11 mouse cellular contexts compared by ENCODE assay signal in genomic region chr2:35444764-35445262, GRCm38 (mm10). TPM values are rescaled to one million over a fixed set of nuclear protein-coding genes. Genes with fewer than 3 reads are reported as not detected.
DNase-seq lines count a peak whose midpoint lies in the region; ATAC-seq and TF ChIP-seq lines count a peak whose summit lies in the region.
"Had no signal": no experiment of that assay in that cellular context is flagged by ENCODE, and none has a peak within 500 bp of the region (broad histone marks: within the 10 kb centered on the region; RNA-seq: fewer than 3 reads in every experiment).

No protein-coding gene starts in this region.

- H3K36me3 ChIP-seq in kidney, adult 2 months (ENCODE audit: control insufficient read depth, insufficient read depth, low read length) = no peaks in the 10 kb centered on the region
- H3K36me3 ChIP-seq in liver, embryonic 11.5 days (ENCODE audit: control insufficient read depth, insufficient read depth, low read length) = no peaks in the 10 kb centered on the region
- H3K36me3 ChIP-seq in midbrain, embryonic 11.5 days (ENCODE audit: control insufficient read depth, insufficient read depth, low read length) = no peaks in the 10 kb centered on the region
- H3K36me3 ChIP-seq: forebrain, embryonic 15.5 days; hindbrain, embryonic 10.5 days; midbrain, embryonic 12.5 days had no signal

- no peak for TF ChIP-seq CTCF in kidney, adult 2 months (conservative IDR thresholded peaks at IDR 0.05; ENCODE audit: insufficient read depth, insufficient read length, low read depth, low read length)

- H3K27me3 ChIP-seq in kidney, adult 2 months (replicated peaks; ENCODE audit: control insufficient read depth, insufficient read depth, low read length) = no peaks in the 10 kb centered on the region
- no peaks in the 10 kb centered on the region for H3K27me3 ChIP-seq in liver, embryonic 11.5 days (replicated peaks; ENCODE audit: control insufficient read depth, insufficient read depth, low read length)
- no peaks in the 10 kb centered on the region for H3K27me3 ChIP-seq in midbrain, embryonic 11.5 days (ENCODE audit: control insufficient read depth, insufficient read depth, low read length)
- H3K27me3 ChIP-seq: forebrain, embryonic 15.5 days; midbrain, embryonic 12.5 days had no signal

- no peak overlapping the region for H3K4me3 ChIP-seq in kidney, adult 2 months (ENCODE audit: insufficient read depth, low read depth, low read length)
- no peak overlapping the region for H3K4me3 ChIP-seq in liver, embryonic 11.5 days (ENCODE audit: low read depth, low read length)
- no peak overlapping the region for H3K4me3 ChIP-seq in midbrain, embryonic 11.5 days (ENCODE audit: low read depth, low read length)
- H3K4me3 ChIP-seq: forebrain, embryonic 15.5 days; hindbrain, embryonic 10.5 days; midbrain, embryonic 12.5 days had no signal

- no peak overlapping the region for H3K9ac ChIP-seq in liver, embryonic 11.5 days (ENCODE audit: low read depth, low read length)
- no peak overlapping the region for H3K9ac ChIP-seq in midbrain, embryonic 11.5 days (ENCODE audit: low read length)
- H3K9ac ChIP-seq: forebrain, embryonic 15.5 days; midbrain, embryonic 12.5 days had no signal

- 0 out of 2 replicates have a peak, but pooled peaks cover 3% of the 10 kb centered on the region for H3K4me1 ChIP-seq in kidney, adult 2 months (ENCODE audit: control insufficient read depth, insufficient read depth, low read length)
- H3K4me1 ChIP-seq in liver, embryonic 11.5 days (replicated peaks; ENCODE audit: control insufficient read depth, insufficient read depth, low read length) = peaks cover 52% of the 10 kb centered on the region
- no peaks in the 10 kb centered on the region for H3K4me1 ChIP-seq in midbrain, embryonic 11.5 days (ENCODE audit: control insufficient read depth, insufficient read depth, low read length)
- H3K4me1 ChIP-seq: forebrain, embryonic 15.5 days had no signal

- no peak for DNase-seq in kidney, adult 2 months
- no peak for DNase-seq in kidney, adult 18-20 months
- peak; percentile 36 for DNase-seq in thymus, postnatal 25 days
- DNase-seq in thymus, postnatal 14 days = no peak
- no peak for DNase-seq in liver, embryonic 11.5 days (ENCODE audit: low spot score)
- DNase-seq in cerebellum, postnatal 10 days = no peak
- no peak for DNase-seq in midbrain, embryonic 11.5 days (ENCODE audit: low spot score, missing footprints)
- no peak for DNase-seq in c-Kit-positive CD71-positive TER-119-positive erythroid progenitor cells, embryonic 14.5 days (ENCODE audit: low spot score)

- H3K9me3 ChIP-seq in liver, embryonic 11.5 days (ENCODE audit: control insufficient read depth, low read length) = no peaks in the 10 kb centered on the region
- no peaks in the 10 kb centered on the region for H3K9me3 ChIP-seq in midbrain, embryonic 11.5 days (ENCODE audit: control insufficient read depth, low read length)
- H3K9me3 ChIP-seq: forebrain, embryonic 15.5 days; hindbrain, embryonic 10.5 days; midbrain, embryonic 12.5 days had no signal

- 37% methylated on average over 6 of the region's 6 CpGs for WGBS in kidney, adult 2 months
- WGBS in liver, embryonic 11.5 days = 61% methylated on average over 6 of the region's 6 CpGs
- WGBS in midbrain, embryonic 11.5 days = 75% methylated on average over 6 of the region's 6 CpGs

- H3K27ac ChIP-seq in kidney, adult 2 months (ENCODE audit: insufficient read depth, low read depth, low read length) = peak overlapping the region; percentile 34; the same call in 1 of the 2 replicates
- H3K27ac ChIP-seq in liver, embryonic 11.5 days (ENCODE audit: low read depth, low read length) = no peak overlapping the region
- H3K27ac ChIP-seq in midbrain, embryonic 11.5 days (ENCODE audit: low read depth, low read length) = no peak overlapping the region
- H3K27ac ChIP-seq: forebrain, embryonic 15.5 days; hindbrain, embryonic 10.5 days; midbrain, embryonic 12.5 days had no signal

- peak overlapping the region; percentile 10; the same call in 1 of the 2 replicates for H3K4me2 ChIP-seq in liver, embryonic 11.5 days
- H3K4me2 ChIP-seq in midbrain, embryonic 11.5 days = no peak overlapping the region
- H3K4me2 ChIP-seq: forebrain, embryonic 15.5 days; midbrain, embryonic 12.5 days had no signal

- no peak for TF ChIP-seq POLR2A in kidney, adult 2 months (IDR thresholded peaks at IDR 0.05; ENCODE audit: low read depth, low read length)

- no peak for ATAC-seq in liver, embryonic 11.5 days (replicated peaks; ENCODE audit: low FRiP score)
- ATAC-seq in midbrain, embryonic 11.5 days (ENCODE audit: low FRiP score) = no peak
- ATAC-seq: forebrain, embryonic 15.5 days had no signal

RNA-seq across cellular contexts. Expression of gene Ggta1, which starts 18.2 kb away (rescaled TPM):
- polyA plus RNA-seq in kidney, adult 2 months (2012; rRNA removed) = 4.6 and 6.1 TPM in 2 replicates
- 18.6 and 19.5 TPM in 2 replicates for polyA plus RNA-seq in liver, embryonic 11.5 days (2014; fragmentation: Nextera tagmentation; extraction: Ambion mirVana)
- 6.3 TPM in 2 replicates for polyA plus RNA-seq in midbrain, embryonic 11.5 days (2014; fragmentation: Nextera tagmentation; extraction: Ambion mirVana)

RNA-seq across cellular contexts. Expression of gene 4930402F06Rik, which starts 47.8 kb away (rescaled TPM):
- polyA plus RNA-seq in kidney, adult 2 months (2012; rRNA removed) = not detected in 2 replicates
- polyA plus RNA-seq in liver, embryonic 11.5 days (2014; fragmentation: Nextera tagmentation; extraction: Ambion mirVana) = not detected in 2 replicates
- polyA plus RNA-seq in midbrain, embryonic 11.5 days (2014; fragmentation: Nextera tagmentation; extraction: Ambion mirVana) = not detected in 2 replicates
- polyA plus RNA-seq: forebrain, embryonic 15.5 days; hindbrain, embryonic 10.5 days; midbrain, embryonic 12.5 days had no signal
